In the genomic region with DNA sequence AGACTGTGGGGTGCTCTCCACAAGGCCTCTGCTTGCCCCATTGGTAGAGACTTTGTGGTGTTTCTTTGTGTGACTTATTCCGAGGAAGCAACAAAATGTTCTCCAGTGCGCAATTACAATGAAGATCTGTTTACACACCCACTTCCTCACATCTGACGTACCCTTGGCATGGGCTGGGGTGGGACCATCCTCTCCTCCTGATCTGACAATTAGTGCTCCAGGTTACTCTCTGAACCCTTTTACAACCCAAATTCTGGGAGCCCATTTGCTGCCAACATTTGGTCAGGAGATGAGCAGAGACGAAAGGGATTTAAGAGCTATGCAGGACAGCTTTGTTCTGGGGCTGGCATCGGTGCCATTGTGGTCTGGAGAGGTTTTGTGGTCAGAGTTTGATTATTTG, we compare ENCODE assay signal across 25 mouse cellular contexts.
DNase-seq lines count a peak whose midpoint lies in the region; ATAC-seq and TF ChIP-seq lines count a peak whose summit lies in the region.
"Had no signal": no experiment of that assay in that cellular context is flagged by ENCODE, and none has a peak within 500 bp of the region (broad histone marks: within the 10 kb centered on the region; RNA-seq: fewer than 3 reads in every experiment).

No protein-coding gene starts in this region.

- no peak for TF ChIP-seq EP300 in liver, postnatal 0 days (IDR thresholded peaks at IDR 0.05; ENCODE audit: low read depth)

- no peaks in the 10 kb centered on the region for H3K9me3 ChIP-seq in liver, postnatal 0 days (ENCODE audit: low read length)
- H3K9me3 ChIP-seq: forebrain, embryonic 15.5 days had no signal

- H3K4me3 ChIP-seq in liver, postnatal 0 days (ENCODE audit: low read depth, low read length): no peak overlapping the region
- H3K4me3 ChIP-seq: embryonic facial prominence, embryonic 10.5 days; embryonic facial prominence, embryonic 12.5 days; forebrain, embryonic 13.5 days; forebrain, embryonic 15.5 days had no signal

- intact Hi-C loops in heart, postnatal 36 days (cut with DNase I): no loop called here

- peak; percentile 58 for DNase-seq in heart, adult 11 months
- no peak for DNase-seq in heart, postnatal 36 days
- DNase-seq in Muller cell, postnatal 12 days (ENCODE audit: inconsistent ontology term): peak; percentile 66
- peak; percentile 39 for DNase-seq in lung, postnatal 10 days
- DNase-seq in lung, postnatal 25 days (ENCODE audit: low spot score): peak; percentile 59
- no peak for DNase-seq in layer of hippocampus, adult 8-10 months (ENCODE audit: low spot score in 2 of 2)
- no peak for DNase-seq in kidney, postnatal 10 days
- no peak for DNase-seq in liver, postnatal 0 days
- DNase-seq: adrenal gland, adult 2 months; adrenal gland, postnatal 10 days; adrenal gland, postnatal 25 days; B cell, adult 2 months; cerebellum, adult 11 months; cerebellum, adult 18-20 months; cerebellum, adult 8-10 months; cerebellum, adult 9-11 months; cerebellum, postnatal 14 days; cerebellum, postnatal 36 days had no signal

- 65% methylated on average over 5 of the region's 5 CpGs for WGBS in liver, postnatal 0 days (ENCODE audit: insufficient replicate concordance)

- H3K4me1 ChIP-seq in liver, postnatal 0 days (ENCODE audit: insufficient read depth): no peaks in the 10 kb centered on the region
- H3K4me1 ChIP-seq: embryonic facial prominence, embryonic 10.5 days; embryonic facial prominence, embryonic 12.5 days; forebrain, embryonic 13.5 days; forebrain, embryonic 15.5 days had no signal

- no peak for TF ChIP-seq CTCF in liver, postnatal 0 days (IDR thresholded peaks at IDR 0.05; ENCODE audit: low read depth)

- ATAC-seq in liver, postnatal 0 days: no peak
- ATAC-seq: CD4-positive, CD25-positive, alpha-beta regulatory T cell, adult 4 months; forebrain, embryonic 13.5 days; forebrain, embryonic 15.5 days had no signal

- H3K27me3 ChIP-seq in liver, postnatal 0 days (ENCODE audit: insufficient read depth, low read length): no peaks in the 10 kb centered on the region
- H3K27me3 ChIP-seq: CH12.LX; forebrain, embryonic 13.5 days; forebrain, embryonic 15.5 days had no signal

- no peak overlapping the region for H3K27ac ChIP-seq in liver, postnatal 0 days (ENCODE audit: low read depth)
- H3K27ac ChIP-seq: embryonic facial prominence, embryonic 10.5 days; embryonic facial prominence, embryonic 12.5 days; forebrain, embryonic 13.5 days; forebrain, embryonic 15.5 days had no signal

- no peak overlapping the region for H3K9ac ChIP-seq in liver, postnatal 0 days (replicated peaks)
- H3K9ac ChIP-seq: embryonic facial prominence, embryonic 12.5 days; forebrain, embryonic 13.5 days; forebrain, embryonic 15.5 days had no signal

- H3K36me3 ChIP-seq in liver, postnatal 0 days (replicated peaks; ENCODE audit: insufficient read depth, low read length): no peaks in the 10 kb centered on the region
- H3K36me3 ChIP-seq: embryonic facial prominence, embryonic 10.5 days; embryonic facial prominence, embryonic 12.5 days; forebrain, embryonic 15.5 days; G1E had no signal

- H3K4me2 ChIP-seq in liver, postnatal 0 days (ENCODE audit: low read depth, low read length): no peak overlapping the region
- H3K4me2 ChIP-seq: embryonic facial prominence, embryonic 12.5 days; forebrain, embryonic 13.5 days; forebrain, embryonic 15.5 days had no signal

Comparison
In these comparisons a context has a peak if more than half of its experiments do, and no peak if none do; other contexts are left out.
1. DNase-seq: peak in heart, adult 11 months (single experiment), Muller cell, postnatal 12 days (single experiment), lung, postnatal 10 days (single experiment) and lung, postnatal 25 days (single experiment); none in heart, postnatal 36 days (0 of 2), layer of hippocampus, adult 8-10 months (0 of 2), kidney, postnatal 10 days (single experiment) and liver, postnatal 0 days (single experiment).